ENCODE assay signal across 8 mouse cellular contexts in the genomic region with DNA sequence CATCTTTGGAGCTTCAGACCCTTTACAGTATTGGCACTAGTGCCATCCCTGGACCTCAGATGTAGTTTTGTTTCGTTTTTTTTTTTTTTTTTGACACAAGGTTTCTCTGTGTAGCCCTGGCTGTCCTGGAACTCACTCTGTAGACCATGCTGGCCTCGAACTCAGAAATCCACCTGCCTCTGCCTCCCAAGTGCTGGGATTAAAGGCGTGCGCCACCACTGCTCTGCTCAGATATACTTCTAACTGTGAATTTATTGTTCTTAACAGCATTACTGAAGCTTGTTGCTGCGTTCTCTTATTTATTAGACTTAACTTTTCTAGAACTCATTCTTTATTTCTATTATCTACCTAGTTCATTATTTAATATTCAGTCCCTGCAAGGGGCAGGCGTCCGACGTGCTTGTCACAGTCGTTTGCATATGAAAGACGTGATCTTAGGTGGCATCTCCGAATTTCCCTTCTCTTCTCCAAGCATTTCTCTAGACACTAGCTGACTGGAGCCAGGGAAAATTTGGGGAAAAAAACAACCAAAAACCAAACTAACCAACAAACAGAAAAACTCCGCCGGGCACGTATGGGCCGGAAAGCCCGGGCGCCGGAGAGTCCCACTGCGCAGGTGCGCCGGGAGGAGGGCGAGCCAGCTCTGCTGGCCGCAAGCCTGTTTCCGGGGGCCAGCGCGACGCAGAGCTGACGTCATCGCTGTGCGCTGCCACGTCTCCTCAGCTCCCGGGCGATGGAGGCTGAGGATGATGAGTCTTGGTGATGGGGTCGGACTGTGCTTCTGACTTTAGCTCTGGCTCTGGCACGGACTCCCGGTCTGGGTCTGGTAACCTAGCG. TPM values are rescaled to one million over a fixed set of nuclear protein-coding genes. Genes with fewer than 3 reads are reported as not detected.
DNase-seq lines count a peak whose midpoint lies in the region; ATAC-seq and TF ChIP-seq lines count a peak whose summit lies in the region.

No protein-coding gene starts in this region.

- peak overlapping the region; percentile 24; the same call in 1 of the 2 replicates for H3K27ac ChIP-seq in cortical plate, adult 2 months (ENCODE audit: insufficient read depth, low read length)

- peak; percentile 97 for DNase-seq in gastrocnemius, postnatal 10 days
- peak; percentile 94 to 97 for DNase-seq in left cerebral cortex, postnatal 10 days (ENCODE audit: extremely low spot score in 1 of 2, low spot score in 2 of 2)
- peak; percentile 96 for DNase-seq in right cerebral cortex, postnatal 25 days
- DNase-seq in urinary bladder, postnatal 4 days (ENCODE audit: low spot score in 2 of 2) = peak; percentile 94

- peak; percentile 96 for ATAC-seq in activated CD4-positive, CD25-positive, alpha-beta regulatory T cell, adult 4 months
- ATAC-seq in inflammation-experienced regulatory T-cells, adult 6 months = peak; percentile 94
- ATAC-seq in megakaryocyte-erythroid progenitor cell, adult 5-6 weeks (replicated peaks; ENCODE audit: low FRiP score, low TSS enrichment, poor library complexity, severe bottlenecking) = peak; percentile 96

- no peaks in the 10 kb centered on the region for H3K4me1 ChIP-seq in cortical plate, adult 2 months (ENCODE audit: control insufficient read depth, insufficient read depth, low read length)

- H3K4me3 ChIP-seq in cortical plate, adult 2 months (ENCODE audit: insufficient read depth, low read length) = peak overlapping the region; percentile 66

- intact Hi-C loops in left cerebral cortex, postnatal 10 days (cut with DNase I) = no loop called here

- no peak for TF ChIP-seq CTCF in cortical plate, adult 2 months (IDR thresholded peaks at IDR 0.05; ENCODE audit: extremely low read depth, insufficient read depth, low read length)

- peak; percentile 97 for TF ChIP-seq POLR2A in cortical plate, adult 2 months (IDR thresholded peaks at IDR 0.05; ENCODE audit: extremely low read depth, insufficient read depth, low read length)

RNA-seq across cellular contexts. Expression of gene Tmem39a, which starts 3.9 kb away (rescaled TPM):
- 10 to 100 TPM; 33.5 to 37.3 TPM for polyA plus RNA-seq in activated CD4-positive, CD25-positive, alpha-beta regulatory T cell, adult 4 months (2017; shearing (Covaris generic))
- 39.9 and 46.2 TPM in 2 replicates for polyA plus RNA-seq in cortical plate, adult 2 months (2012; rRNA removed)
- total RNA-seq in gastrocnemius, postnatal 10 days (2021) = 10 to 100 TPM; 22.9 to 35.5 TPM
- 10 to 100 TPM; 33.5 to 34.0 (median 33.6) TPM for polyA plus RNA-seq in inflammation-experienced regulatory T-cells, adult 6 months (2017; shearing (Covaris generic))
- 10 to 100 TPM; 19.5 to 22.9 TPM for total RNA-seq in left cerebral cortex, postnatal 10 days (2021)
- 32.5 and 48.5 TPM in 2 replicates for total RNA-seq in megakaryocyte-erythroid progenitor cell, adult 5-6 weeks (2014; fragmentation: Nextera tagmentation)
- 23.8 and 51.7 TPM in 2 replicates for total RNA-seq in megakaryocyte-erythroid progenitor cell, adult 5-6 weeks (2017)

RNA-seq across cellular contexts. Expression of gene Poglut1, which starts 12.3 kb away (rescaled TPM):
- 10 to 100 TPM; 32.4 to 38.7 TPM for polyA plus RNA-seq in activated CD4-positive, CD25-positive, alpha-beta regulatory T cell, adult 4 months (2017; shearing (Covaris generic))
- polyA plus RNA-seq in cortical plate, adult 2 months (2012; rRNA removed) = 56.6 and 59.7 TPM in 2 replicates
- 10 to 100 TPM in 1 of 2 experiments, 1 to 10 TPM in 1; 9.3 to 12.1 TPM for total RNA-seq in gastrocnemius, postnatal 10 days (2021)
- 10 to 100 TPM; 30.8 to 37.8 (median 37.2) TPM for polyA plus RNA-seq in inflammation-experienced regulatory T-cells, adult 6 months (2017; shearing (Covaris generic))
- total RNA-seq in left cerebral cortex, postnatal 10 days (2021) = 10 to 100 TPM; 34.2 to 36.7 TPM
- total RNA-seq in megakaryocyte-erythroid progenitor cell, adult 5-6 weeks (2014; fragmentation: Nextera tagmentation) = 22.2 and 32.6 TPM in 2 replicates
- 21.9 and 23.2 TPM in 2 replicates for total RNA-seq in megakaryocyte-erythroid progenitor cell, adult 5-6 weeks (2017)

RNA-seq across cellular contexts. Expression of gene Timmdc1, which starts 39.9 kb away (rescaled TPM):
- polyA plus RNA-seq in activated CD4-positive, CD25-positive, alpha-beta regulatory T cell, adult 4 months (2017; shearing (Covaris generic)) = 10 to 100 TPM; 11.4 to 15.4 TPM
- polyA plus RNA-seq in cortical plate, adult 2 months (2012; rRNA removed) = 16.2 and 16.8 TPM in 2 replicates
- 10 to 100 TPM; 34.8 to 41.2 TPM for total RNA-seq in gastrocnemius, postnatal 10 days (2021)
- 10 to 100 TPM; 10.1 to 18.5 (median 14.4) TPM for polyA plus RNA-seq in inflammation-experienced regulatory T-cells, adult 6 months (2017; shearing (Covaris generic))
- 10 to 100 TPM; 28.5 to 28.8 TPM for total RNA-seq in left cerebral cortex, postnatal 10 days (2021)
- total RNA-seq in megakaryocyte-erythroid progenitor cell, adult 5-6 weeks (2014; fragmentation: Nextera tagmentation) = 22.1 and 23.3 TPM in 2 replicates
- total RNA-seq in megakaryocyte-erythroid progenitor cell, adult 5-6 weeks (2017) = 32.0 and 33.0 TPM in 2 replicates

Comparison
In these comparisons a context has a peak if more than half of its experiments do, and no peak if none do; other contexts are left out.
1. Peak in every context shown above with its lines: DNase-seq, ATAC-seq, H3K4me3 ChIP-seq and H3K27ac ChIP-seq.